Mouse (Mus musculus): ENCODE measurements around the gene Grid2. TPM values are rescaled to one million over a fixed set of nuclear protein-coding genes. Genes with fewer than 3 reads are reported as not detected.

The Grid2 gene
- polyA plus RNA-seq, 1 experiment, result not detected

- no peaks in the 10 kb centered on the region for H3K4me1 ChIP-seq (ENCODE audit: control insufficient read depth, insufficient read depth, low read length)
- H3K27ac ChIP-seq (ENCODE audit: insufficient read depth, low read depth, low read length), result no peak overlapping the region
- H3K4me3 ChIP-seq (ENCODE audit: insufficient read depth, low read length), result no peak overlapping the region
- TF ChIP-seq CTCF (IDR thresholded peaks at IDR 0.05; ENCODE audit: low read depth, low read length) (no peak), POLR2A (IDR thresholded peaks at IDR 0.05; ENCODE audit: borderline replicate concordance, low read depth, low read length) (no peak)
Measured at GRCm38 (mm10) chr6:64671010-64671409, 1415.3 kb downstream of the Grid2 start.

GRCm38 (mm10) chr6:64678815-64679214 lies 1423.1 kb downstream of the Grid2 start:
- Histone ChIP-seq H3K4me3 (ENCODE audit: insufficient read depth, low read length) (no peak overlapping the region), H3K27ac (ENCODE audit: insufficient read depth, low read depth, low read length) (no peak overlapping the region), H3K4me1 (ENCODE audit: control insufficient read depth, insufficient read depth, low read length) (no peaks in the 10 kb centered on the region)
- TF ChIP-seq CTCF (IDR thresholded peaks at IDR 0.05; ENCODE audit: low read depth, low read length) (no peak), POLR2A (IDR thresholded peaks at IDR 0.05; ENCODE audit: borderline replicate concordance, low read depth, low read length) (no peak)

GRCm38 (mm10) chr6:64683974-64684373 lies 1428.3 kb downstream of the Grid2 start:
- TF ChIP-seq CTCF (IDR thresholded peaks at IDR 0.05; ENCODE audit: low read depth, low read length) (no peak), POLR2A (IDR thresholded peaks at IDR 0.05; ENCODE audit: borderline replicate concordance, low read depth, low read length) (no peak)
- Histone ChIP-seq H3K27ac (ENCODE audit: insufficient read depth, low read depth, low read length) (no peak overlapping the region), H3K4me3 (ENCODE audit: insufficient read depth, low read length) (no peak overlapping the region), H3K4me1 (ENCODE audit: control insufficient read depth, insufficient read depth, low read length) (no peaks in the 10 kb centered on the region)

- Histone ChIP-seq H3K4me1 (ENCODE audit: control insufficient read depth, insufficient read depth, low read length) (no peaks in the 10 kb centered on the region), H3K27ac (ENCODE audit: insufficient read depth, low read depth, low read length) (no peak overlapping the region), H3K4me3 (ENCODE audit: insufficient read depth, low read length) (no peak overlapping the region)
- TF ChIP-seq CTCF (IDR thresholded peaks at IDR 0.05; ENCODE audit: low read depth, low read length), result no peak
- no peak for TF ChIP-seq POLR2A (IDR thresholded peaks at IDR 0.05; ENCODE audit: borderline replicate concordance, low read depth, low read length)
Measured at GRCm38 (mm10) chr6:64684973-64685372, 1429.3 kb downstream of the Grid2 start.

GRCm38 (mm10) chr6:64688181-64688944 lies 1432.7 kb downstream of the Grid2 start:
- H3K27ac ChIP-seq (ENCODE audit: insufficient read depth, low read depth, low read length), result no peak overlapping the region
- no peak for TF ChIP-seq CTCF (IDR thresholded peaks at IDR 0.05; ENCODE audit: low read depth, low read length)
- no peak for TF ChIP-seq POLR2A (IDR thresholded peaks at IDR 0.05; ENCODE audit: borderline replicate concordance, low read depth, low read length)
- no peak overlapping the region for H3K4me3 ChIP-seq (ENCODE audit: insufficient read depth, low read length)
- no peaks in the 10 kb centered on the region for H3K4me1 ChIP-seq (ENCODE audit: control insufficient read depth, insufficient read depth, low read length)

- no peak overlapping the region for H3K4me3 ChIP-seq (ENCODE audit: insufficient read depth, low read length)
- no peaks in the 10 kb centered on the region for H3K4me1 ChIP-seq (ENCODE audit: control insufficient read depth, insufficient read depth, low read length)
- H3K27ac ChIP-seq (ENCODE audit: insufficient read depth, low read depth, low read length), result no peak overlapping the region
- no peak for TF ChIP-seq POLR2A (IDR thresholded peaks at IDR 0.05; ENCODE audit: borderline replicate concordance, low read depth, low read length)
- TF ChIP-seq CTCF (IDR thresholded peaks at IDR 0.05; ENCODE audit: low read depth, low read length), result no peak
Measured at GRCm38 (mm10) chr6:64694688-64695087, 1439.0 kb downstream of the Grid2 start.

- no peak overlapping the region for H3K27ac ChIP-seq (ENCODE audit: insufficient read depth, low read depth, low read length)
- no peaks in the 10 kb centered on the region for H3K4me1 ChIP-seq (ENCODE audit: control insufficient read depth, insufficient read depth, low read length)
- TF ChIP-seq CTCF (IDR thresholded peaks at IDR 0.05; ENCODE audit: low read depth, low read length) (no peak), POLR2A (IDR thresholded peaks at IDR 0.05; ENCODE audit: borderline replicate concordance, low read depth, low read length) (no peak)
- H3K4me3 ChIP-seq (ENCODE audit: insufficient read depth, low read length), result no peak overlapping the region
Measured at GRCm38 (mm10) chr6:64703659-64704058, 1448.0 kb downstream of the Grid2 start.

GRCm38 (mm10) chr6:64727751-64728403 lies 1472.2 kb downstream of the Grid2 start:
- Histone ChIP-seq H3K27ac (ENCODE audit: insufficient read depth, low read depth, low read length) (no peak overlapping the region), H3K4me3 (ENCODE audit: insufficient read depth, low read length) (no peak overlapping the region), H3K4me1 (ENCODE audit: control insufficient read depth, insufficient read depth, low read length) (no peaks in the 10 kb centered on the region)
- TF ChIP-seq CTCF (IDR thresholded peaks at IDR 0.05; ENCODE audit: low read depth, low read length) (no peak), POLR2A (IDR thresholded peaks at IDR 0.05; ENCODE audit: borderline replicate concordance, low read depth, low read length) (no peak)

- TF ChIP-seq POLR2A (IDR thresholded peaks at IDR 0.05; ENCODE audit: borderline replicate concordance, low read depth, low read length) (no peak), CTCF (IDR thresholded peaks at IDR 0.05; ENCODE audit: low read depth, low read length) (no peak)
- H3K27ac ChIP-seq (ENCODE audit: insufficient read depth, low read depth, low read length), result no peak within 1 kb of the TSS
- no peak within 1 kb of the TSS for H3K4me3 ChIP-seq (ENCODE audit: insufficient read depth, low read length)
- no peaks in the 10 kb centered on the region for H3K4me1 ChIP-seq (ENCODE audit: control insufficient read depth, insufficient read depth, low read length)
Measured at GRCm38 (mm10) chr6:64728499-64729198, 1473.0 kb downstream of the Grid2 start, which contains the start of gene Atoh1. Atoh1 (plus strand) TSS chr6:64729125.

Data from bone marrow macrophage, adult 2 months (primary cell).